Mouse (Mus musculus) embryonic facial prominence, embryonic 15.5 days (tissue): ENCODE data around the gene Loxl1. TPM values are rescaled to one million over a fixed set of nuclear protein-coding genes. Genes with fewer than 3 reads are reported as not detected.
A peak's percentile ranks its signal among the peaks of the same experiment; 100 is the strongest.

ENCODE experiments used
- ATAC-seq: fragments of 200-750 bp; cut with Nextera tagmentation; 2 replicates; pipeline ENCODE4 v1.8.0; 2017; ENCODE audit warnings: low read depth, moderate TSS enrichment; ENCODE audit not compliant: insufficient number of reproducible peaks, low FRiP score, low TSS enrichment
- H3K27ac ChIP-seq: fragments of 300-500 bp; sonication (generic); replicated peaks from 2 replicates; pipeline ENCODE4 v1.5.1; 2015; ENCODE audit warnings: mild to moderate bottlenecking, inconsistent platforms
- H3K27me3 ChIP-seq: fragments of 300-500 bp; sonication (generic); 2 replicates; pipeline ENCODE4 v1.6.1; 2015; ENCODE audit warnings: inconsistent platforms
- H3K36me3 ChIP-seq: fragments of 300-500 bp; sonication (generic); 2 replicates; pipeline ENCODE4 v1.6.1; 2015; ENCODE audit warnings: mild to moderate bottlenecking, inconsistent platforms
- H3K4me1 ChIP-seq: fragments of 300-500 bp; sonication (generic); 2 replicates; pipeline ENCODE4 v1.6.1; 2015; ENCODE audit warnings: inconsistent platforms
- H3K4me2 ChIP-seq: fragments of 300-500 bp; sonication (generic); replicated peaks from 2 replicates; pipeline ENCODE4 v1.6.1; 2015; ENCODE audit warnings: mild to moderate bottlenecking, inconsistent platforms
- H3K4me3 ChIP-seq: fragments of 300-500 bp; sonication (generic); replicated peaks from 2 replicates; pipeline ENCODE4 v1.5.1; 2015; ENCODE audit warnings: mild to moderate bottlenecking, inconsistent platforms
- H3K9ac ChIP-seq: fragments of 300-500 bp; sonication (generic); 2 replicates; pipeline ENCODE4 v1.6.1; 2015; ENCODE audit warnings: inconsistent platforms
- H3K9me3 ChIP-seq: fragments of 300-500 bp; sonication (generic); replicated peaks from 2 replicates; pipeline ENCODE4 v1.6.1; 2016; ENCODE audit warnings: inconsistent platforms
- WGBS: fragments of 180-500 bp; shearing (Covaris S2); methylation state at CpG from one replicate; pipeline ENCODE4 v1.1.7; 2015; 5-methylcytosine and 5-hydroxymethylcytosine counted together
- polyA plus RNA-seq: library from polyadenylated mRNA; unstranded; fragments of >200 nt; fragmentation: Nextera tagmentation; extraction: Ambion mirVana; gene quantifications from 2 replicates; pipeline ENCODE4 v1.2.1, GENCODE M21; 2015

The Loxl1 gene
- 89.8 and 92.4 TPM in 2 replicates for polyA plus RNA-seq

DNA sequence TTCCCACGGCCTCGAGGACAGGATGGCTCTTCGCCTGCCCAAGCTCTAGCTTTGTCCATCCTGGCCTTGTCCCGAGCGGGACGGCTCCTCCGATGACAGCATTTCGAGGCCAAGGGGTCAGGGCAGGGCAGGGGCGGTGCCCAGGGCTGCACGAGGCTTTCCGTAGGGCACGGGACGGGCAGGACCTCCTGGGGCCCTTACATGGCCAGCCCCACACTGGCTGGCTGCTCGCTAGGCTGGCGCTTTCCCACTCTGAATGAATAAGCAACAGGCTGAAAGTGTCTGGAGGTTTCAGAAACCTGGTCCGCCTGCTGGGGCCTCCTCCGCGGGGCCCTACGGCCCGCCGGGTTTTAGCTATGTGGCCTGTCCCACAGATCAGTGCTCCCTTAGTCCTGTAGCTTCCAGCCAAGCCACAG is at the start of gene Loxl1:
Gene Loxl1, minus strand, starts transcription at position 243 of the 416 bp plus-strand sequence.
- H3K9me3 ChIP-seq = no peaks in the 10 kb centered on the region
- peaks cover 11% of the 10 kb centered on the region for H3K27me3 ChIP-seq
- H3K4me1 ChIP-seq = peaks cover 91% of the 10 kb centered on the region
- H3K4me2 ChIP-seq = peak within 1 kb of the TSS; percentile 78
- peak; percentile 65 for ATAC-seq
- WGBS = 2% methylated on average over 21 of the region's 21 CpGs
- peak within 1 kb of the TSS; percentile 94 for H3K27ac ChIP-seq
- H3K36me3 ChIP-seq = no peaks in the 10 kb centered on the region
- H3K9ac ChIP-seq = peak within 1 kb of the TSS; percentile 59
- peak within 1 kb of the TSS; percentile 50 for H3K4me3 ChIP-seq

- no peaks in the 10 kb centered on the region for H3K36me3 ChIP-seq
- no peak overlapping the region for H3K4me2 ChIP-seq
- H3K9me3 ChIP-seq = no peaks in the 10 kb centered on the region
- no peaks in the 10 kb centered on the region; the same call in 1 of the 2 replicates for H3K4me1 ChIP-seq
- no peak overlapping the region for H3K27ac ChIP-seq
- no peak overlapping the region for H3K9ac ChIP-seq
- WGBS = 72% methylated on average over 7 of the region's 7 CpGs
- H3K27me3 ChIP-seq = no peaks in the 10 kb centered on the region
- H3K4me3 ChIP-seq = no peak overlapping the region
- no peak for ATAC-seq
Observed at GRCm38 (mm10) chr9:58361956-58362355, 49.0 kb upstream of the Loxl1 start.

- H3K9ac ChIP-seq = no peak overlapping the region
- no peak overlapping the region for H3K4me3 ChIP-seq
- no peaks in the 10 kb centered on the region for H3K27me3 ChIP-seq
- no peak for ATAC-seq
- H3K9me3 ChIP-seq = no peaks in the 10 kb centered on the region
- H3K4me2 ChIP-seq = no peak overlapping the region
- H3K4me1 ChIP-seq = no peaks in the 10 kb centered on the region; the same call in 1 of the 2 replicates
- no peak overlapping the region for H3K27ac ChIP-seq
- WGBS = 76% methylated on average over 1 of the region's 1 CpGs
- no peaks in the 10 kb centered on the region for H3K36me3 ChIP-seq
Observed at GRCm38 (mm10) chr9:58361373-58361772, 48.4 kb upstream of the Loxl1 start.

GRCm38 (mm10) chr9:58355262-58356050 is 42.5 kb upstream of the Loxl1 start:
- Histone ChIP-seq H3K9me3 (no peaks in the 10 kb centered on the region), H3K4me3 (no peak overlapping the region), H3K4me1 (no peaks in the 10 kb centered on the region), H3K4me2 (no peak overlapping the region), H3K27ac (no peak overlapping the region), H3K9ac (no peak overlapping the region), H3K27me3 (no peaks in the 10 kb centered on the region), H3K36me3 (no peaks in the 10 kb centered on the region)
- no peak for ATAC-seq
- WGBS = 28% methylated on average over 6 of the region's 6 CpGs

DNA sequence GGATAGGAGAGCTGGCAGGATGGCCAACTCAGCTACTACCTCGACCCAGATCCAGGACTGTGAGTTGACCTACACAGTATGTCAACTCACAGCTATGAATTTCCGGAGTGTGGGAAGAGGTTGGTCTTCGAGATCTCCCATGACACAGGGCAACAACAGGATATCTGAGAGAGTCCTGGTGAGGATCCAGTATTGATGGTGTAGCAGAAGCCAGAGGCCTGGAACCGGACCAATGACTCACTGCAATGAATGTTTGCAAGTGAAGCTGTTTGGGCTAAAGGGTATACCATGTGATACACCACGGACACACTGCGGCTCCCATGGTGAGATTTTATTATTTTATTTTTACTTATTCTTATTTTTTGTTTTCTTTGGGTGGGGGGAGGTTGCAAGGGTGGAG is 41.7 kb upstream of the Loxl1 start:
- Histone ChIP-seq H3K36me3 (no peaks in the 10 kb centered on the region), H3K27me3 (no peaks in the 10 kb centered on the region), H3K9me3 (no peaks in the 10 kb centered on the region), H3K9ac (no peak overlapping the region), H3K27ac (no peak overlapping the region), H3K4me1 (no peaks in the 10 kb centered on the region), H3K4me3 (no peak overlapping the region), H3K4me2 (no peak overlapping the region)
- 81% methylated on average over 6 of the region's 6 CpGs for WGBS
- no peak for ATAC-seq

- 78% methylated on average over 6 of the region's 6 CpGs for WGBS
- Histone ChIP-seq H3K9me3 (no peaks in the 10 kb centered on the region), H3K27me3 (no peaks in the 10 kb centered on the region), H3K4me3 (no peak overlapping the region), H3K27ac (no peak overlapping the region), H3K4me1 (no peaks in the 10 kb centered on the region), H3K4me2 (no peak overlapping the region), H3K9ac (no peak overlapping the region), H3K36me3 (no peaks in the 10 kb centered on the region)
- ATAC-seq = no peak
Observed at GRCm38 (mm10) chr9:58353224-58353623, 40.2 kb upstream of the Loxl1 start.

GRCm38 (mm10) chr9:58347795-58348194 is 34.8 kb upstream of the Loxl1 start:
- no peak overlapping the region for H3K4me2 ChIP-seq
- no peaks in the 10 kb centered on the region for H3K27me3 ChIP-seq
- no peak overlapping the region for H3K4me3 ChIP-seq
- no peak overlapping the region for H3K9ac ChIP-seq
- no peaks in the 10 kb centered on the region for H3K4me1 ChIP-seq
- no peaks in the 10 kb centered on the region for H3K36me3 ChIP-seq
- no peak for ATAC-seq
- H3K9me3 ChIP-seq = no peaks in the 10 kb centered on the region
- WGBS = 84% methylated on average over 6 of the region's 6 CpGs
- no peak overlapping the region for H3K27ac ChIP-seq

- Histone ChIP-seq H3K9ac (no peak overlapping the region), H3K27me3 (no peaks in the 10 kb centered on the region), H3K27ac (no peak overlapping the region), H3K9me3 (no peaks in the 10 kb centered on the region), H3K4me2 (no peak overlapping the region), H3K4me3 (no peak overlapping the region), H3K36me3 (no peaks in the 10 kb centered on the region), H3K4me1 (no peaks in the 10 kb centered on the region)
- no peak for ATAC-seq
- 54% methylated on average over 10 of the region's 10 CpGs for WGBS
Observed at GRCm38 (mm10) chr9:58346498-58346897, 33.5 kb upstream of the Loxl1 start.

DNA sequence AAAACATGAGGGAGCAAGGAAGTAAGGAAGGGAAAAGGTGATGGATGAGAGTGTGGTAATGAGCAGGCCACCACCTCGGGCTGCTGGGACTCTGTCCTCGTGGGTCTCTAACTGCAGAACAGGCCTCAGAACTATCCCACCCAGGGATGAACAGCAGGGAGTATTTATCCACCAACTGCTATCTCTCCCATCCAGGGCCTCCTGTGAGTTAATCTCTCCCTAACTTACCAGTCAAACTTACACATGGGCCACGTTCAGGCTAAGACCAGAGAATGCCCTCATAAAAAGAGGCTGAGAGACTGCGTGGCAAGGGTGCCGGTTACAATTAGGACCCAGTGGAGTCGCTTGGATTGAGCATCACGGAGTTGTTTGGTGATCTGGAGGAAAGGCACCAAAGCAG is 33.0 kb upstream of the Loxl1 start:
- Histone ChIP-seq H3K36me3 (no peaks in the 10 kb centered on the region), H3K4me3 (no peak overlapping the region), H3K27ac (no peak overlapping the region), H3K27me3 (no peaks in the 10 kb centered on the region), H3K9me3 (no peaks in the 10 kb centered on the region), H3K4me1 (no peaks in the 10 kb centered on the region), H3K9ac (no peak overlapping the region), H3K4me2 (no peak overlapping the region)
- WGBS = 66% methylated on average over 7 of the region's 7 CpGs
- ATAC-seq = no peak

GRCm38 (mm10) chr9:58341795-58342194 is 28.8 kb upstream of the Loxl1 start:
- ATAC-seq = no peak
- Histone ChIP-seq H3K27ac (no peak overlapping the region), H3K4me3 (no peak overlapping the region), H3K9ac (no peak overlapping the region), H3K4me2 (no peak overlapping the region), H3K9me3 (no peaks in the 10 kb centered on the region), H3K27me3 (no peaks in the 10 kb centered on the region), H3K4me1 (no peaks in the 10 kb centered on the region), H3K36me3 (no peaks in the 10 kb centered on the region)
- 84% methylated on average over 1 of the region's 1 CpGs for WGBS

- H3K4me3 ChIP-seq = no peak overlapping the region
- WGBS = 70% methylated on average over 8 of the region's 8 CpGs
- no peaks in the 10 kb centered on the region for H3K36me3 ChIP-seq
- H3K9me3 ChIP-seq = no peaks in the 10 kb centered on the region
- no peak for ATAC-seq
- H3K9ac ChIP-seq = no peak overlapping the region
- no peak overlapping the region for H3K4me2 ChIP-seq
- H3K27me3 ChIP-seq = no peaks in the 10 kb centered on the region
- no peaks in the 10 kb centered on the region for H3K4me1 ChIP-seq
- no peak overlapping the region for H3K27ac ChIP-seq
Observed at GRCm38 (mm10) chr9:58336650-58337281, 23.8 kb upstream of the Loxl1 start.
